Mouse (Mus musculus): ENCODE data around the gene Gsn. TPM values are rescaled to one million over a fixed set of nuclear protein-coding genes. Genes with fewer than 3 reads are reported as not detected.

Gsn gene
- polyA plus RNA-seq, 1 experiment from 2014 or later = 188 TPM

DNA sequence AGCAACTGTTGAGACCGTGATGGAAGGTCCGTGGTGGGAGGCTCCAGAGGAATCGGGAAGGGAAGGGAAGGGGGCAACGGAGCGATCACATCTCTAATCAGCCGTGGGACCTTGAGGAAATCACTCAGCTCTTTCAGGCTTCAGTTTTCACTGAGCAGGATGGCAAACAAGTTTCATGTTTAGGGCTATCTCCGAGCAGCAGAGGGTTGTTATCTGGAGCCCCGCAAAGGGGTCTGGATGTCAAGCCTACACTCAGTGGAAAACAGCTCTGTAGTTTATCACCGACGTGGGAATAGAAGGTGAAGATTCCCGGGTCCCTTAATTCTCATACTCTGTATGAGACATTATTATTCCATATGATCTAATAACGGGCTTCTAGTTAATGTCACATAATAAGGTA, 62.2 kb downstream of the Gsn start:
- H3K4me2 ChIP-seq (ENCODE audit: low read depth, low read length) = peak overlapping the region; percentile 41
- 30% methylated on average over 12 of the region's 12 CpGs for WGBS (ENCODE audit: insufficient replicate concordance)
- peaks cover 59% of the 10 kb centered on the region for H3K4me1 ChIP-seq (ENCODE audit: control insufficient read depth, low read depth, low read length)
- ATAC-seq (ENCODE audit: low read depth) = peak; percentile 54
- H3K36me3 ChIP-seq (ENCODE audit: control insufficient read depth, insufficient read depth) = peaks cover 90% of the 10 kb centered on the region
- no peaks in the 10 kb centered on the region for H3K9me3 ChIP-seq (replicated peaks; ENCODE audit: control insufficient read depth, low read length)
- H3K9ac ChIP-seq (ENCODE audit: low read depth, low read length) = peak overlapping the region; percentile 42; the same call in 1 of the 2 replicates
- H3K27me3 ChIP-seq (ENCODE audit: control insufficient read depth, insufficient read depth, low read depth, low read length) = no peaks in the 10 kb centered on the region
- peak overlapping the region; percentile 82 for H3K27ac ChIP-seq (ENCODE audit: low read length)
- no peak overlapping the region for H3K4me3 ChIP-seq (ENCODE audit: low read depth, low read length)

DNA sequence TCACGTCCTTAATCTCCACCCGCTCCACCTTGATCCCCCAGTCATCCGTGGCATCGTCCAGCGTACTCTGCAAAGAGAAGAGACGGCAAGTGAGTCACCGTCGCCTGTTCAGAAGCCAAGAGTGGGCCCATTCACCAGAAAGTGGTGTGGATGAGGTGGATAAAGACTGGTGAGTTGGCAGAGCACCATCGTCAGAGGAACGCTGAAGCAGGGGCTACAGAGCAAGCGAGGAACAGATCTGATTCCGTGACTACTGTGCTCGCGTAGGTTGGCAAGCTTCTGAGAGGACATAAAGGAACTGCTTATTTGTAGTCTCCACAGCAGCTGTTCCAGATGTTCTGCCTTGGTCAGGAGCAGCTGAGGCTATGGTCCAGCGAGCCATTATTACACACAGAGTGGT, 64.2 kb downstream of the Gsn start:
- Histone ChIP-seq H3K4me2 (ENCODE audit: low read depth, low read length) (no peak overlapping the region), H3K27ac (ENCODE audit: low read length) (no peak overlapping the region), H3K27me3 (ENCODE audit: control insufficient read depth, insufficient read depth, low read depth, low read length) (no peaks in the 10 kb centered on the region), H3K9me3 (replicated peaks; ENCODE audit: control insufficient read depth, low read length) (no peaks in the 10 kb centered on the region), H3K4me3 (ENCODE audit: low read depth, low read length) (no peak overlapping the region), H3K9ac (ENCODE audit: low read depth, low read length) (no peak overlapping the region), H3K36me3 (ENCODE audit: control insufficient read depth, insufficient read depth) (peaks cover 91% of the 10 kb centered on the region), H3K4me1 (ENCODE audit: control insufficient read depth, low read depth, low read length) (peaks cover 79% of the 10 kb centered on the region)
- no peak for ATAC-seq (ENCODE audit: low read depth)
- 91% methylated on average over 15 of the region's 15 CpGs for WGBS (ENCODE audit: insufficient replicate concordance)

DNA sequence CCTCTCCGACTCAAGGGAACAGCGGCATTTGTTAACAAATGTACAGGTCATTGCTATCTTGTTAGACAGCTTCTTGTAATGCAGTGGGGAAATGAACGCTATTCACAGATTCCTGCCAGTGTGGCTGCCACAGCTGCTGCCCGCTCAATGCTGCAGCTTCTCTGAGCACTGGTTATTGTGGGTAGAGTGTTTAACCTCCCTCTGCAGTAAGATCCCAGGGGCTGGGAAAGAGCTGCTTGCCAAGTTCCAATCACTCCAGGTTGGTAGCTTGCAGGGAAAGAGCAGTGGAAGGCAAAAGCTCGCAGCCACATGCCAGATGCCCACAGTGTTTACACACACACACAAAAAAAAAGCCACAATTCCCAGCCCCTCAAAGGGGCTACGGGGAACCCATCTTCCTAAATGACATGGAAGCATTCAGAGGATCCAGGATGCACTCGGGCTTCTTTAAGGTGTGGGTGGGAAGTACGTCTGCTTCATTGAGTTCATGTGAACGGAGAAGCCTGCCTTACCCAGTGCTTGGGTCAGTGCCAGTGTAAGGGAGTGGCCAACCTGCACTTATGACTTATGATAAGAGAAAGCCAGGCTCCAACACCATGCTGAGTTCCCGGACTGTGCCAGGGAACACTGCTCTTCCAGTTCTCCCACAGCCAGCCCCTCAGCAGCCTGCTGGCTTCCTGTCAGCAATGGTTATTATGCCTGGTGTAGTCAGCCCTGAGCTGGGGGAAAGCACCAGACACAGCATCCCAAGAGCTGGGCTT, 66.4 kb downstream of the Gsn start:
- peak; percentile 75 for ATAC-seq (ENCODE audit: low read depth)

DNA sequence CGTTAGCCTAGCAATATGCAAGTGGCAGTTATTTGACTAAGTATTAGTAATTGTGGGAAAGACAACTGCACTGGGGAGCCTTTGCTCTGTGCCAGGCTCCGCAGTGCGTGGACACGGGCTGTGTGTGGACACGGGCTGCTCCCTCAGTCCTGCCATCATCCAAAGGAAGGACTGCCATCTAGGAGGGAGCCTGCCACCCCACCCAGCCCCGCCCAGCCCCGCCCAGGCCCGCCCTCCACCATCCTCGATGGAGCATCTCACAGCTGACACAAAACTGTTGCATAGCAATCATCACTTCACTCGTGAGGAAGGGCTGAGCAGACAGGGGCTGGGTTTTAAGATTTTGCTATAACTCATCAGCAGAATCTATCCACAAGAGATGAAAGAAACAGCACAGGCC, 69.8 kb downstream of the Gsn start:
- Histone ChIP-seq H3K27ac (ENCODE audit: low read length) (peak overlapping the region; percentile 86), H3K4me2 (ENCODE audit: low read depth, low read length) (peak overlapping the region; percentile 77), H3K9me3 (replicated peaks; ENCODE audit: control insufficient read depth, low read length) (no peaks in the 10 kb centered on the region), H3K9ac (ENCODE audit: low read depth, low read length) (peak overlapping the region; percentile 47), H3K27me3 (ENCODE audit: control insufficient read depth, insufficient read depth, low read depth, low read length) (no peaks in the 10 kb centered on the region), H3K4me1 (ENCODE audit: control insufficient read depth, low read depth, low read length) (peaks cover 86% of the 10 kb centered on the region), H3K4me3 (ENCODE audit: low read depth, low read length) (peak overlapping the region; percentile 30), H3K36me3 (ENCODE audit: control insufficient read depth, insufficient read depth) (peaks cover 54% of the 10 kb centered on the region)
- ATAC-seq (ENCODE audit: low read depth) = peak; percentile 64
- WGBS (ENCODE audit: insufficient replicate concordance) = 42% methylated on average over 10 of the region's 10 CpGs

More for the DNA sequence above, 66.4 kb downstream of the Gsn start:
- H3K4me3 ChIP-seq (ENCODE audit: low read depth, low read length) = peak overlapping the region; percentile 31
- peak overlapping the region; percentile 82 for H3K27ac ChIP-seq (ENCODE audit: low read length)
- 55% methylated on average over 10 of the region's 10 CpGs for WGBS (ENCODE audit: insufficient replicate concordance)
- peak overlapping the region; percentile 53 for H3K9ac ChIP-seq (ENCODE audit: low read depth, low read length)
- H3K27me3 ChIP-seq (ENCODE audit: control insufficient read depth, insufficient read depth, low read depth, low read length) = no peaks in the 10 kb centered on the region
- H3K4me1 ChIP-seq (ENCODE audit: control insufficient read depth, low read depth, low read length) = peaks cover 92% of the 10 kb centered on the region
- H3K9me3 ChIP-seq (replicated peaks; ENCODE audit: control insufficient read depth, low read length) = no peaks in the 10 kb centered on the region
- H3K4me2 ChIP-seq (ENCODE audit: low read depth, low read length) = peak overlapping the region; percentile 66
- H3K36me3 ChIP-seq (ENCODE audit: control insufficient read depth, insufficient read depth) = peaks cover 77% of the 10 kb centered on the region

DNA sequence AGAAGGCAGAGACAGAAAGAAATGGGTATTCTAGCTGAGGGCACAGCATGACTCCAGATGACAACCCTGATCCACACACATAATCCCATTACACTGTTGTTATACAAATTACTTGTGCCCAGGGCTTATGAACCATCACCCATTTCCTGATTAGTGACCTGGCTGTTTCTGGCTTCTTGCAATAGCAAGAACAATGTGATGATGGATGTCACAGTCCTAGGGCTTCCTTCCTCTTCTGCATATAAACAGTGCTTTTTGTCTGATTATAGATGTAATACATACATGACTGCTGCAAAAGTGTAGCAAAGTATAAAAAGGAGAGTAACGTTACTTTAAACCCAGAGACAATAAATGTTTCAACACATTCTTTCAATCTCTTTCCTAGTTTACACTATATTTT, 70.8 kb downstream of the Gsn start:
- Histone ChIP-seq H3K27me3 (ENCODE audit: control insufficient read depth, insufficient read depth, low read depth, low read length) (no peaks in the 10 kb centered on the region), H3K4me1 (ENCODE audit: control insufficient read depth, low read depth, low read length) (peaks cover 86% of the 10 kb centered on the region), H3K4me3 (ENCODE audit: low read depth, low read length) (peak overlapping the region; percentile 30), H3K36me3 (ENCODE audit: control insufficient read depth, insufficient read depth) (peaks cover 44% of the 10 kb centered on the region), H3K9me3 (replicated peaks; ENCODE audit: control insufficient read depth, low read length) (no peaks in the 10 kb centered on the region), H3K27ac (ENCODE audit: low read length) (peak overlapping the region; percentile 86), H3K9ac (ENCODE audit: low read depth, low read length) (peak overlapping the region; percentile 47), H3K4me2 (ENCODE audit: low read depth, low read length) (peak overlapping the region; percentile 77)
- WGBS (ENCODE audit: insufficient replicate concordance) = 47% methylated on average over 1 of the region's 1 CpGs
- no peak for ATAC-seq (ENCODE audit: low read depth)

DNA sequence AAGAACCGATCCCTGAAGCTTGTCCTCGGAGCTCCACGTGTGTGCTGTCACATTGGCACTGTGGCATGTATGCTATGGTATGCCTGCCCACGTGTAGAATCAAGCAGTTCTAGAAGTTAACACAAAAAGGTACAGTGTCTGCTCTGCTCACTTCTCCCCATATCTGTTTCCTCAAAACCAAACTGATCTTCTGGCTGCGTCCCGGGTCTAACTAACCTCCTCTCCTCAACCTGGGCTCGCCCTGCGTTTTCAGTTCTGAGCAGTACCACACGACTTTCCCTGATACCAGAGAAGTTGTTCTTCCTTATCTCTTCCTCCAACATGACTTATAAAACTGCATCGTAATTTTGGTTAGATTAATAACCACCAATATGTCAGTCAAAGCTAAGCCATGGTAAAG, 71.4 kb downstream of the Gsn start:
- Histone ChIP-seq H3K9ac (ENCODE audit: low read depth, low read length) (peak overlapping the region; percentile 52), H3K4me2 (ENCODE audit: low read depth, low read length) (peak overlapping the region; percentile 77), H3K36me3 (ENCODE audit: control insufficient read depth, insufficient read depth) (peaks cover 39% of the 10 kb centered on the region), H3K27ac (ENCODE audit: low read length) (peak overlapping the region; percentile 98), H3K27me3 (ENCODE audit: control insufficient read depth, insufficient read depth, low read depth, low read length) (no peaks in the 10 kb centered on the region), H3K4me1 (ENCODE audit: control insufficient read depth, low read depth, low read length) (peaks cover 86% of the 10 kb centered on the region), H3K9me3 (replicated peaks; ENCODE audit: control insufficient read depth, low read length) (no peaks in the 10 kb centered on the region), H3K4me3 (ENCODE audit: low read depth, low read length) (peak overlapping the region; percentile 31)
- 19% methylated on average over 10 of the region's 10 CpGs for WGBS (ENCODE audit: insufficient replicate concordance)
- peak; percentile 72 for ATAC-seq (ENCODE audit: low read depth)

DNA sequence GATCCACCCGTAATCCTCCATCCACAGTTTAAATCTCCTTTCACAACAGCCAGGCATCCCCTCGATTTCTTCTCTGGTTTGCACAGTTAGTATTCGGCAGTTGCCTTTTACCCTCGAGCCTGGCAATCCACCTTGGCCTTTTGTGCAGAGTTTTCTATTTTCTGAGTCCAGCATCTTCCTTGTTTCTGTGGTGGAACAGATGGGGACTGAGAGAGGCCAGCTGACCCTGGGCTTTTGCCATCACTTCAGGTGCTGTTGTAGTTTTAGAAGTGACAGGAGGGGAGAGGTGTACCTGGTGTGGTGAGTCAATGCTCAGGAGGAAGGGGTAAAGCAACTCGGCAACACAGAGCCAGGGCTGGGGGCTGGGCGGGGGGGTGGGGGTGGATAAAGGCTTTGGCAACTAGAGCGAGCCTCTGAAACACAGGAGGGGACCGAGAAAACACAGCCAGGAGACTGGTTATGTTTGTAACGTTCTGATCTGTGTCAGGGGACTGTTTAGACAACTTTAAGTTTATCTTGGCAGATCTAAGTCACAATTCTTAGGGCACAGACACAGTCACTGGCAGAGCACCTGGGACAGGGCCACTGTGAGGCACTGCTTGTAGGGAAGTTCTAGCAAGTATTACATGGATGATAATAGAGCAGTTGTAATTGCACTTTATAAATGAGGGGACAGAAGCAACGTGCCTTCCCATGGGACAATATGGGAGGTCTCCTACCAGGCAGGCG, 72.0 kb downstream of the Gsn start:
- ATAC-seq (ENCODE audit: low read depth) = no peak
- Histone ChIP-seq H3K4me3 (ENCODE audit: low read depth, low read length) (peak overlapping the region; percentile 31), H3K27ac (ENCODE audit: low read length) (peak overlapping the region; percentile 98), H3K4me1 (ENCODE audit: control insufficient read depth, low read depth, low read length) (peaks cover 86% of the 10 kb centered on the region), H3K4me2 (ENCODE audit: low read depth, low read length) (peak overlapping the region; percentile 77), H3K9me3 (replicated peaks; ENCODE audit: control insufficient read depth, low read length) (no peaks in the 10 kb centered on the region), H3K36me3 (ENCODE audit: control insufficient read depth, insufficient read depth) (peaks cover 36% of the 10 kb centered on the region), H3K9ac (ENCODE audit: low read depth, low read length) (peak overlapping the region; percentile 65), H3K27me3 (ENCODE audit: control insufficient read depth, insufficient read depth, low read depth, low read length) (no peaks in the 10 kb centered on the region)
- 28% methylated on average over 11 of the region's 11 CpGs for WGBS (ENCODE audit: insufficient replicate concordance)

DNA sequence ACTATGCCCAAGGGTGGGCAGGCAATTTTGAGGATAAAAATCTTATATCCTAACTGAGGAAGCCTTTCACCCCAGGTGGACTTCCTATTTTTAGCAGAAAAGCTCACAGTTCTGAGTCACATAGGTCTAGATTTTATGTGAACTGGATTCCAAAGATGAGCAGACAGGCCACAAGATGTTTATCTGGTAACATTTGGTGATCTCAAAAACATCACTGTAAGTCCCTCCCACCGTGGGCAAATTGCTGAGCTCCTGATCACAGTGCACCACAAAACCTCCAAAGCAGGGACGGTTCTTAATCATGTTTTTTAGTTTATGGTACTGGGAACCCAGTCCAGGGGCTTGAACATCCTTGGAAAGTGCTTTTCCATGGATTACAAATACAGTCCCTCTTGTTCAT, 72.9 kb downstream of the Gsn start:
- H3K36me3 ChIP-seq (ENCODE audit: control insufficient read depth, insufficient read depth) = peaks cover 28% of the 10 kb centered on the region
- no peaks in the 10 kb centered on the region for H3K9me3 ChIP-seq (replicated peaks; ENCODE audit: control insufficient read depth, low read length)
- H3K9ac ChIP-seq (ENCODE audit: low read depth, low read length) = peak overlapping the region; percentile 65

DNA sequence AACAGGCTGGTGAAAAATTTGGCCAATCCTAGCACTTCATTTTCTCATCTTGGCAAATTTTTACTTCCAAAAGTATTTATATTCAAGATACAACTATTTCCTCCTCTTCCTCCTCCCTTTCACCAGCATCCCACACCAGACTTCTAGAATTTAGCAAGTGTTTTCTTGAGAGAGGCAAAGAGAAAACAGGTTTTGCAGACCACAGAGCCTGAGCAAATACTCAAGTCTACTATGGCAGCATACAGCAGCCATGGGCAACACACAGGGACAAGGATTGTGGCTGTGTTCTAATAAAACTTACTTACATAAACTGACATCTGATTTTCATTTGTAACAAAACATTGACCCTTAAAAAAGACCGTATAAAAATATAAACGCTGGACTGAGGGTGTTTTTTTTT, 75.0 kb downstream of the Gsn start:
- peaks cover 9% of the 10 kb centered on the region for H3K36me3 ChIP-seq (ENCODE audit: control insufficient read depth, insufficient read depth)
- H3K4me2 ChIP-seq (ENCODE audit: low read depth, low read length) = peak overlapping the region; percentile 78
- H3K27me3 ChIP-seq (ENCODE audit: control insufficient read depth, insufficient read depth, low read depth, low read length) = no peaks in the 10 kb centered on the region
- WGBS (ENCODE audit: insufficient replicate concordance) = 72% methylated on average over 2 of the region's 2 CpGs
- H3K9ac ChIP-seq (ENCODE audit: low read depth, low read length) = no peak overlapping the region
- ATAC-seq (ENCODE audit: low read depth) = no peak
- peak overlapping the region; percentile 25 for H3K4me3 ChIP-seq (ENCODE audit: low read depth, low read length)
- no peaks in the 10 kb centered on the region for H3K9me3 ChIP-seq (replicated peaks; ENCODE audit: control insufficient read depth, low read length)
- H3K4me1 ChIP-seq (ENCODE audit: control insufficient read depth, low read depth, low read length) = peaks cover 66% of the 10 kb centered on the region
- H3K27ac ChIP-seq (ENCODE audit: low read length) = 0 out of 2 replicates have a peak overlapping the region, but pooled peaks have one; percentile 54

More for the DNA sequence above, 72.9 kb downstream of the Gsn start:
- peaks cover 83% of the 10 kb centered on the region for H3K4me1 ChIP-seq (ENCODE audit: control insufficient read depth, low read depth, low read length)
- 36% methylated on average over 2 of the region's 2 CpGs for WGBS (ENCODE audit: insufficient replicate concordance)
- H3K4me3 ChIP-seq (ENCODE audit: low read depth, low read length) = peak overlapping the region; percentile 31; the same call in 1 of the 2 replicates
- H3K27ac ChIP-seq (ENCODE audit: low read length) = peak overlapping the region; percentile 98
- H3K27me3 ChIP-seq (ENCODE audit: control insufficient read depth, insufficient read depth, low read depth, low read length) = no peaks in the 10 kb centered on the region
- no peak for ATAC-seq (ENCODE audit: low read depth)
- peak overlapping the region; percentile 77 for H3K4me2 ChIP-seq (ENCODE audit: low read depth, low read length)
